Mouse (Mus musculus): ENCODE data around the gene Rbfox2. TPM values are rescaled to one million over a fixed set of nuclear protein-coding genes. Genes with fewer than 3 reads are reported as not detected.
"Not testable (repeated sequence)": the region's sequence is repeated elsewhere in the genome, so short reads cannot be mapped to it uniquely, and the experiment has no call there.

Gene Rbfox2
- total RNA-seq, 2 experiments from 2014 or later: 248 to 258 TPM

- intact Hi-C loops (cut with DNase I): loop anchor here (2.0 kb wide), 1 partner anchor 298 kb away; no protein-coding TSS in a partner anchor
- H3K4me3 ChIP-seq: no peak overlapping the region
- TF ChIP-seq CTCF (IDR thresholded peaks at IDR 0.05): no peak
- DNase-seq (ENCODE audit: extremely low spot score in 1 of 2, low spot score in 2 of 2): peak; percentile 35
- H3K27ac ChIP-seq: peak overlapping the region; percentile 94
Measured at GRCm38 (mm10) chr15:77069019-77069418, 237.8 kb downstream of the Rbfox2 start.

- Histone ChIP-seq H3K4me3 (no peak overlapping the region), H3K27ac (peak overlapping the region; percentile 94)
- peak; percentile 10 for TF ChIP-seq CTCF (IDR thresholded peaks at IDR 0.05)
- intact Hi-C loops (cut with DNase I): loop anchor here (2.0 kb wide), 1 partner anchor 298 kb away; no protein-coding TSS in a partner anchor
- no peak for DNase-seq (ENCODE audit: extremely low spot score in 1 of 2, low spot score in 2 of 2)
Measured at GRCm38 (mm10) chr15:77068439-77068861, 238.4 kb downstream of the Rbfox2 start.

- no peak overlapping the region for H3K4me3 ChIP-seq
- no peak for DNase-seq (ENCODE audit: extremely low spot score in 1 of 2, low spot score in 2 of 2)
- peak overlapping the region; percentile 74; the same call in 1 of the 2 replicates for H3K27ac ChIP-seq
- TF ChIP-seq CTCF (IDR thresholded peaks at IDR 0.05): no peak
- intact Hi-C loops (cut with DNase I): loop anchor here (2.0 kb wide), 1 partner anchor 203 kb away; no protein-coding TSS in a partner anchor
Measured at GRCm38 (mm10) chr15:77066233-77066632, 240.6 kb downstream of the Rbfox2 start.

GRCm38 (mm10) chr15:77065259-77065852 is 241.4 kb downstream of the Rbfox2 start:
- DNase-seq (ENCODE audit: extremely low spot score in 1 of 2, low spot score in 2 of 2): no peak
- intact Hi-C loops (cut with DNase I): no loop called here
- TF ChIP-seq CTCF (IDR thresholded peaks at IDR 0.05): no peak
- Histone ChIP-seq H3K27ac (no peak overlapping the region), H3K4me3 (no peak overlapping the region)

GRCm38 (mm10) chr15:77062746-77063145 is 244.1 kb downstream of the Rbfox2 start:
- TF ChIP-seq CTCF (IDR thresholded peaks at IDR 0.05): no peak
- no peak overlapping the region for H3K4me3 ChIP-seq
- no peak overlapping the region for H3K27ac ChIP-seq
- no peak for DNase-seq (ENCODE audit: extremely low spot score in 1 of 2, low spot score in 2 of 2)
- intact Hi-C loops (cut with DNase I): no loop called here

- H3K27ac ChIP-seq; DNase-seq (ENCODE audit: extremely low spot score in 1 of 2, low spot score in 2 of 2); H3K4me3 ChIP-seq; intact Hi-C loops (cut with DNase I): not testable (repeated sequence)
Measured at GRCm38 (mm10) chr15:77059416-77059815, 247.4 kb downstream of the Rbfox2 start.

- no peak for DNase-seq (ENCODE audit: extremely low spot score in 1 of 2, low spot score in 2 of 2)
- no peak for TF ChIP-seq CTCF (IDR thresholded peaks at IDR 0.05)
- Histone ChIP-seq H3K4me3 (no peak overlapping the region), H3K27ac (no peak overlapping the region)
- intact Hi-C loops (cut with DNase I): no loop called here
Measured at GRCm38 (mm10) chr15:77058566-77058965, 248.2 kb downstream of the Rbfox2 start.

GRCm38 (mm10) chr15:77056791-77057051 is 250.1 kb downstream of the Rbfox2 start:
- H3K27ac ChIP-seq: no peak overlapping the region

GRCm38 (mm10) chr15:77056001-77056790 is 250.6 kb downstream of the Rbfox2 start:
- no peak overlapping the region for H3K27ac ChIP-seq

More at GRCm38 (mm10) chr15:77056791-77057051, 250.1 kb downstream of the Rbfox2 start:
- intact Hi-C loops (cut with DNase I): no loop called here
- no peak for DNase-seq (ENCODE audit: extremely low spot score in 1 of 2, low spot score in 2 of 2)
- no peak overlapping the region for H3K4me3 ChIP-seq
- TF ChIP-seq CTCF (IDR thresholded peaks at IDR 0.05): no peak

GRCm38 (mm10) chr15:77054611-77055175 is 252.1 kb downstream of the Rbfox2 start:
- intact Hi-C loops (cut with DNase I): no loop called here
- no peak for DNase-seq (ENCODE audit: extremely low spot score in 1 of 2, low spot score in 2 of 2)

More at GRCm38 (mm10) chr15:77056001-77056790, 250.6 kb downstream of the Rbfox2 start:
- no peak for DNase-seq (ENCODE audit: extremely low spot score in 1 of 2, low spot score in 2 of 2)
- no peak overlapping the region for H3K4me3 ChIP-seq
- no peak for TF ChIP-seq CTCF (IDR thresholded peaks at IDR 0.05)
- intact Hi-C loops (cut with DNase I): no loop called here

GRCm38 (mm10) chr15:77053021-77053420 is 253.8 kb downstream of the Rbfox2 start:
- Histone ChIP-seq H3K4me3 (no peak overlapping the region), H3K27ac (no peak overlapping the region)
- DNase-seq (ENCODE audit: extremely low spot score in 1 of 2, low spot score in 2 of 2): no peak
- no peak for TF ChIP-seq CTCF (IDR thresholded peaks at IDR 0.05)
- intact Hi-C loops (cut with DNase I): no loop called here

More at GRCm38 (mm10) chr15:77054611-77055175, 252.1 kb downstream of the Rbfox2 start:
- no peak for TF ChIP-seq CTCF (IDR thresholded peaks at IDR 0.05)
- Histone ChIP-seq H3K27ac (no peak overlapping the region), H3K4me3 (no peak overlapping the region)

GRCm38 (mm10) chr15:77052176-77052575 is 254.6 kb downstream of the Rbfox2 start:
- DNase-seq (ENCODE audit: extremely low spot score in 1 of 2, low spot score in 2 of 2): no peak
- Histone ChIP-seq H3K4me3 (no peak overlapping the region), H3K27ac (no peak overlapping the region)
- intact Hi-C loops (cut with DNase I): no loop called here
- no peak for TF ChIP-seq CTCF (IDR thresholded peaks at IDR 0.05)

All from left cerebral cortex, adult 2 months (tissue).